Mouse (Mus musculus) large intestine, adult 2 months (tissue): Measurements from ENCODE around the gene Lamtor1. TPM values are rescaled to one million over a fixed set of nuclear protein-coding genes. Genes with fewer than 3 reads are reported as not detected.

Experiments used
- DNase-seq: peaks from one replicate; pipeline ENCODE4 v3.0.0-alpha.2; 2012; ENCODE audit warnings: low read depth, low spot score
- WGBS: fragments of 180-500 bp; shearing (Covaris S2); methylation state at CpG from one replicate; pipeline ENCODE4 v1.1.7; 2018; 5-methylcytosine and 5-hydroxymethylcytosine counted together
- polyA plus RNA-seq: library from polyadenylated mRNA; depleted of rRNA; stranded (reverse); fragments of >200 nt; gene quantifications from 2 replicates; pipeline ENCODE4 v1.2.3, GENCODE M21; 2012; rRNA removed

The Lamtor1 gene
- 185 and 198 TPM in 2 replicates for polyA plus RNA-seq

DNA sequence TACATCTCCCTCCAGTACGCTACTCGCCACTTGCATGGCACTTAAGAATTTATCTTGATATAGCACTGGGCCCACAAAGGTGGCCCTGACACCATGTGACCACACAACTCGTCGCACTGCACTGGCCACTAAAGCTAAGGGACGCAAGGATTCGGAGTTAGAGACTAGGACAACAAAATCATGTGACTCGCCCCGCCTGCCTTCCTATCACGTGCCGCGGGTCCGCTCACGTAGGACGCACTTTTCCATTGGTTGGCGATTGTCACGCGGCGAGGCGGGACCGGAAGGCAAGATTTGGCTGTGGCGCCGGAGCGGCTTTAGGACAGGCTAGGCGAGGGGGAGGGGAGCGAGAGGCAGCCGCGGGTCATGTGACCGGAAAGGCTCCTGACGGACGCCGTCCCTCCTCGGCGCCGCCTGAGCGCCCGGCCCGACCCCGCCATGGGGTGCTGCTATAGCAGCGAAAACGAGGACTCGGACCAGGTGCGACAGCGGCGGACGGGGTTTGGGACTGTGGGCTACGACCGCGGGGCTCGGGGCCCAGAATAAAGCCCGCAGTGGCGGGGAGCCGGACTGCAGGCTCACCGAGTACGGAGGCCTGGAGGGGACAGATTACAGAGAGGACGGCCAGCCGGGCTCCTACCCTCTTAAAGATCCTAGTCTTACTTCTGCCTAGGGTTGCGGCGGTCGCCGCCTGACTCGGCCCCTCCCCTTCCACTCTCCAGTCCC, at the start of gene Lamtor1:
Lamtor1 (plus strand) TSS at position 344 of the 726 bp plus-strand sequence.
- WGBS = under 1% methylated on average over 61 of the region's 61 CpGs
- peak; percentile 97 for DNase-seq

- no peak for DNase-seq
- WGBS = 90% methylated on average over 4 of the region's 4 CpGs
Observed at GRCm38 (mm10) chr7:101857094-101857493, 48.6 kb upstream of the Lamtor1 start, which contains the start of gene Folr2. TSS of gene Folr2 (minus strand) at chr7:101857194.

DNA sequence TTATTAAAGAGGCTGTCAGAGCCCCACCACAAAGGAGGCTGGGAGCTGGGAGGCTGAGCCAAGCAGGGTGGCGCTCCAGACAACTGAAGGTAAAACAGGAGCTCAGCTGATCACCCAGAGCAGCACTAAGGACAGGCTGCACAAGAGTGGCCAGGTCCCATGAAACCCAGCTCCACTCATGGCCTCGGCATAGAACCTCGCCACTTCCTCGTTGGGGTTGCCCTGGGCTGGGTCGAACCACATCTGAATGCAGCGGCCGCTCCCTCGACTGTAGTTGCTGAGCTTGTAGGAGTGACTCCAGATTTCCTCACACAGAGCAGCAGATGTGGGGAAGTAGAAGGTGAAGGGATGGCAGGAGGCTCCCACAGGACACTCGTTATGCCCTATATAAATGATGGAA, 47.3 kb upstream of the Lamtor1 start:
- WGBS = 59% methylated on average over 9 of the region's 9 CpGs

DNA sequence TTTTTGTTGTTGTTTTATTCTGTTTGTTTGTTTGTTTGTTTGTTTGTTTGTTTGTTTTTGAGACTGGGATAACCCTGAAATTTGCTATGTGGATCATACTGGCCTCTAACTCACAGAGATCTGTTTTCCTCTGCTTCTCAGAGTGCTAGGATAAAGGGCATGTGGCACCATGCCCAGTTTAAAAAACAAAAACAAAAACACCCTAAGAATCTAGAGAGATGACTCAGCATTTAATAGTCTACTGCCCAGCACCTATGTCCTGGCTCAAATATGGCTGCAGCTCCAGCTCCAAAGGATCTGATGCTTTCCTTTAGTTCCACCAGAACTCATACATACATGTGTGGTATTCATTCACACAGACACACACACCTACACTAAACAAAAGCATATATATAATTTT, 44.7 kb upstream of the Lamtor1 start:
- no peak for DNase-seq

More for the DNA sequence above, 47.3 kb upstream of the Lamtor1 start:
- no peak for DNase-seq

GRCm38 (mm10) chr7:101862291-101862690, 43.4 kb upstream of the Lamtor1 start:
- no peak for DNase-seq
- WGBS = 71% methylated on average over 3 of the region's 3 CpGs

- 54% methylated on average over 3 of the region's 3 CpGs for WGBS
- no peak for DNase-seq
Observed at GRCm38 (mm10) chr7:101863415-101863814, 42.3 kb upstream of the Lamtor1 start, which contains the start of gene Anapc15. TSS of gene Anapc15 (plus strand) at chr7:101863715.

DNA sequence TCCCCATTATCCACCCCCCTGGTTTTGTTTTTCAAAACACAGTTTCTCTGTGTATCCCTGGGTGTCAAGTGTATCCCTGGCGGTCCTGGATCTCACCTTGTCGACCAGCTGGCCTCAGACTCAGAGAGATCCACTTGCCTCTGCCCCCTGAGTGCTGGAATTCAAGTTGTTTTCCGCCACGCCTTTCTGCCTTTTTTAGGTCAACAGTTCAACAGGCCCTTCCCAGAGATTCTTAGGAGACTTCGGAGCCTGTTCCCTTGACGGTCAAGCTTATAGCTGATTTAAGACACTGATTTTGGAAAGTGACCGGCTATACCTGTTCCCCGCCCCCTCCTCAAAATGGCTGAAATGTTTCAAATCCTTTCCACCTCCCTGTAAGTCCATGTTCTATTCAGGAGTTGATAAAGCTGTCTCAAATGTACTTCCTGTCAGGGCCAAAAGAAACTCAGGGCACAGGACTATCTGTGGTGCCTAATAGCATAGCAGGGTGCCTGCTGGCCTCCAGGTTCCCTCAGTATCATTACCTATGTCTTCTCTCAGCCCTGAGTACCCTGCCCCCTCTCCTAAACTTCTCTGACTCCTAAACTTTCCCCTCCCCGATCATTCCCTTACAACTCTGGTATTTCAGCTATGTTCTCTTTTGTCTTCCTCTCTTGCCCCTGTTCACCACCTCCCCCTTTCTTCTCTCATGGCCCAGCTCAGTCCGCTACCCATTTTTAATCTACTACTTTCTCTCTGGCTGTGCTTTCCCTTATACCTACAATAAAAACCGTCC, 39.0 kb upstream of the Lamtor1 start:
- DNase-seq = no peak
- 86% methylated on average over 11 of the region's 11 CpGs for WGBS

DNA sequence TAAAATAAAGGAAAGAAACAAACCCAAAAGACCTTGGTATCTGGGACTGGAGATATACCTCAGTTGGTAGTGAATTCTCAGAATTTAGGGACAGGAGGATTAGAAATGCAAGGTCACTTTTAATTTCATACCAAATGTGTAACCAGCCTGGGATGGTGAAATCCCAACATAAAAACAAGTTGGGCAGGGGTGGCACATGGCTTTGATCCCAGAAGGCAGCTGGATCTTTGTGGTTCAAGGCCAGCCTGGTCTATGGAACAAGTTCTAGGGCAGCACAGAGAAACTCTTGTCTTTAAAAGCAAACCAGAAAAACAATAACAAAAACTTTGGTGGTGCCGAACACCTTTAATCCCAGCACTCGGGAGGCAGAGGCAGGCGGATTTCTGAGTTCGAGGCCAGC, 38.2 kb upstream of the Lamtor1 start:
- WGBS = 100% methylated on average over 4 of the region's 4 CpGs
- no peak for DNase-seq

GRCm38 (mm10) chr7:101868241-101869162, 37.2 kb upstream of the Lamtor1 start:
- 79% methylated on average over 13 of the region's 13 CpGs for WGBS
- no peak for DNase-seq

DNA sequence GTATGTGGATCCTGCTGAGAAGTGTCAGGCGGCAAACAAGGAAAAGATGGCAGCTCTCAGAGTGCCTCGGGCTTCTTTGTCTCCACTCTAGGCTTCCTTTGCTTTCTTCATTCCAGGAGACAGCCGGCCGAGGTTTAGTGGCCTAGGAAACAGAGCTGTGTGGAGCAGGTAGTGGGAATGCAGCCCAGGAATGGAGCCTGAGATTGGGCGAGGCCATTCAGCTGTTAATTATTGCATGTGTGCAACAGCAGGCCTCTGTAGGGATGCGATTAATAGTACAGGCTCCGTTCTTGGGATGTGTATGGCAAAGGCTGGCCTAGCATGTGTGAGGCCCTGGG, 36.6 kb upstream of the Lamtor1 start:
- 55% methylated on average over 7 of the region's 7 CpGs for WGBS
- DNase-seq = no peak

DNA sequence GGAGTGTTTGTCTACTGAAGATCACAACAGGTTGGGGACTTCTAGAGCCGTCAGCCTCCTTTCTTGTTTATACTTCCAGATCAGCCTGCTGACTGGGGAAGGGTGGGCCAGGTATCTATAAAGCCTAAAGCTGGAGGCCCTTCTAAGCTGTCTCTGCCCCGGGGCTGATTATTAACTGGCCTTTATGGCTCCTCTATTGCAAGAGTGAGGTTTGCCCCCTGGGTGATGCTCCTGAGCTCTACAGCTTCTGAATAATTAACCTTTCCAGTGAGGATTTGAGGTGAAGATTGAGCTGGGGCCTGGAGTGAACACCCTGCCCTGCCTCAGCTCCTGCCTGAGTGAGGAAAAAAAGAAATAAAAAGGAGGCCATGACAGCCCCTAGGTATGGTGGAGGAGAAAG, 35.1 kb upstream of the Lamtor1 start, which contains the start of gene Folr1:
Folr1 (minus strand) TSS at position 160 of the 400 bp plus-strand sequence.
- no peak for DNase-seq
- WGBS = 27% methylated on average over 2 of the region's 2 CpGs

DNA sequence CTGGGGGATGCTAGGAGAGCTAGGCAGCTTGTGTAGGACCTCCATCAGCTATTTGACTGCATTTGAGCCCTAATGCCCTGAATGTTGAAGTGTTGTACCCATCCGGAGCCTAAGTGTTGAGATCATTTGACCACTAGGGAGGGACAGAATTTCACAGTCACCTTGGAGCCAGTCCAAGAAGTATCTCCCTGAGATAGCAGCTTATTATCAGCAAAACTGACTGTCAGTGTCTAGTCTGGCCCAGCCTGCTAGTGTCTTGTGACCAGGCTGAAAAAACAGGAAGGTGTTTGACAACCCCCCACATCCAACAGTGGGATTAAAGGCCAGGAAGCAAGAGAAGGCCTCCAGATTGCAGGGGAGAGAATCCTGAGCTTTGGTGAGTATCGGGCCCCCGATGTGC, 34.4 kb upstream of the Lamtor1 start:
- WGBS = 75% methylated on average over 3 of the region's 3 CpGs
- no peak for DNase-seq

GRCm38 (mm10) chr7:101875978-101876377, 29.7 kb upstream of the Lamtor1 start:
- no peak for DNase-seq
- WGBS = 92% methylated on average over 1 of the region's 1 CpGs

GRCm38 (mm10) chr7:101880855-101881254, 24.8 kb upstream of the Lamtor1 start:
- no peak for DNase-seq
- 67% methylated on average over 4 of the region's 4 CpGs for WGBS

DNA sequence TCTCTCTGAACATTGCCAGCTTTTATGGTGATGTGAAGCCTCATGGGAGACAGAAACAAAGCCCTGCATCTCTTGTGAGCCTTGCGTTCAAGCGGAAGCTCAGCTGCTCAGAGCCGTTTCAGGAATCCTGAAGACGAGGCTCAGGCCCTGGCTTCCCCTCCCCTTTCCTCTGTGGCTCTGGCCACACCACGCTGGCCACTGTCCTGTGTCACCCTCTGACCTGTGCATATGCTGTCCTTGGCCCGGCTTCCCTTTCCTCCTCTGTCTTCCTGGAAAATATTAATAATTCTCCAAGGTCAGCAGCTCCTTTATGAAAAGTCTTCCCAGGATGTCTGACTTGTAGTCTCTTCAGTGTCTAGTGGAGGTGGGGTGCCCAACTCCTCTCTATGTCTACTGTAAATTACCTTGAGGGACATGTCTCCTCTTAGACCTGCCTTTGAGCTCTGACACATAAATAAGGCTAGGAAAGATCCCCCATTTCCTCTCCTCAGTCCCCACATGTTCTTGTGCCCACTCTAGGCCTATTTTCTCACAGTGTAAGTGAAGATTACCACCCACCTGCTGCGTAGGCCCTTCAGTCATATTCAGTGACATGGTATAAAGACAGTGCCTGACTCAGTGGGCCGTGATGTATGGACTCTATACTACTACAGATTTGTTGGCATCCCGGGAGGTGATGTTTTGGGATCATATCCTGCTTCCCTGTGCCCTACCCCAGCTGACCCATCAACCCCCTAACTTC, 23.1 kb upstream of the Lamtor1 start:
- no peak for DNase-seq
- 73% methylated on average over 9 of the region's 9 CpGs for WGBS

- 94% methylated on average over 4 of the region's 4 CpGs for WGBS
Observed at GRCm38 (mm10) chr7:101884160-101884559, 21.5 kb upstream of the Lamtor1 start.

DNA sequence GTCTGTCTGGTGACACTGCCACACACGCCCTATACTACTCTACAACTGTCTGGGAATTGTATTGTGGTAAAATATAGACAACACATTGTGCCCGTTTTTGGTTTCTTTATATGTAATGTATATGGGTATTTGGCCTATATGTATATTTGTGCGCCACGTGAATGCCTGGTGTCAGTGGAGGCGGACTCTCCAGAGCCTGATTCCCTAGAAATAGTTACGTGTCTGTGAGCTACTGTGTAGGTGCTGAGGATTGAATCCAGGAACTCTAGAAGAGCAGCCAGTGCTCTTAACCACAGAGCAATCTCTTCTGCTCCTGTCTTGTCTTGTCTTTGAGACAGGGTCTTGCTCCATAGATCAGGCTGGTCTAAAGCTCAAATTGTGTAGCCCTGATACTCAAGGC, 19.4 kb upstream of the Lamtor1 start:
- no peak for DNase-seq
- 84% methylated on average over 6 of the region's 6 CpGs for WGBS

More at GRCm38 (mm10) chr7:101884160-101884559, 21.5 kb upstream of the Lamtor1 start:
- DNase-seq = no peak

- WGBS = 82% methylated on average over 4 of the region's 4 CpGs
- DNase-seq = no peak
Observed at GRCm38 (mm10) chr7:101888460-101888859, 17.2 kb upstream of the Lamtor1 start.

- DNase-seq = no peak
- WGBS = 30% methylated on average over 9 of the region's 9 CpGs
Observed at GRCm38 (mm10) chr7:101895695-101896094, 10.0 kb upstream of the Lamtor1 start.
